Mouse (Mus musculus) spleen, postnatal 14 days (tissue): Measurements from ENCODE around the gene Ndrg3.
"Not testable (repeated sequence)": the region's sequence is repeated elsewhere in the genome, so short reads cannot be mapped to it uniquely, and the experiment has no call there.

Experiments
- DNase-seq, 2 experiments: peaks; one replicate each; pipeline ENCODE4 v3.0.0; 2021 to 2022; ENCODE audit warnings: low spot score in 2 of 2

Ndrg3 gene

DNA sequence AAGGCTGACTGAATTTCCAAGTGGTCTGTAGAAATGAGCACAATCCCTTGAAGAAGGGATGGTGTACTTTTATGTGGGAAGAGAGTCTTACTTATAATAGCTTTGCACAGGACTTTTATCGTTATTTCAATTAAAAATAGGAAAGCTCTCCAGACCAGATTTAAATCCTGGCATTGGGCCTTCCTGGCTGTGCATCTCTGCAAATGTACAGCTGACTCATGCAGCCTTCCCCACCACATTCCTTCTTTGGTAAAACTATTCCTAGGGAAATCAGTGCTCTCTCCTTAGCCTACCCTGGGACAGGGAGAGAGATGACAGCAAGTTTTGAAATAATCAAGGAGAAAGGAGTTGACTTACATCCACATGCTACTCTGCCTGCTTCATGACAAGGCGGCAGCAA lies 54.1 kb downstream of the Ndrg3 start:
- DNase-seq, result no peak

DNA sequence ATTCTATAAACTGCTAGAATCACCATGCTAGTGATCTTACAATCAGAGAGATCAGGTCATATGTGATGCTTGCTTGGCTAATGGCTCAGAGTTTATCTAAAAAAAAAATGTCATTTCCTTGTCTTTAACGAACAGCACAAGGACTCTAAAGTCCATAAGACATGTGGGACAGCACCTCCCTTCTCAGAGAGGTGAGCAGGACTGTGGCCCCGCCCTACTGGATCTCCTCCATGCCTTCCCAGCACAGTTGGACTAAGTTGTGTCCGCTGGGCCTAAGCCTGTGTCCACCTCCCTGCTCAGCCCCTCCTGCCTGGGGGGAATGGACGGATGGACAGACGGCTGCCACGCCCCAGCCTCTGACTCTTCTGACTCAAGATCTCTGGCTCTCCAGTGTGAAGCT lies 56.9 kb downstream of the Ndrg3 start:
- no peak for DNase-seq

DNA sequence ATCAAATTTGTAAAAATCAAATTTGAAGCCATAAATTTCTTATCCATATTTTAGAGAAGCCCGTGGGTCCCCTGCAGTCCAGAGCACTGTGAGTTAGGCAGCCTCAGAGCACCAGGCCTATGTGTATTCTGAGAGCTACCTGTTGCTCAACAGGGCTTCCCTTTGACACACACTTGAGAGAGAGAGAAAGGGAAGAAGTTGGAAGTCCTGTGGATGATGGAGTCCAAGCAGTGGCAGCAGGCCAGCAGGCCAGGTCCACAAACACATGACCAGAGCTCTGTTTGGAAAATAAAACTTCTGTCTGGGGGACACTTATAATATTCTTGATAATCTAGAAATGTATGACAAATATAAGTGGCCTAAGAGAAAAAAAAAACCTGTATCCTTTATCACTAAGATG lies 58.4 kb downstream of the Ndrg3 start:
- DNase-seq, result no peak

DNA sequence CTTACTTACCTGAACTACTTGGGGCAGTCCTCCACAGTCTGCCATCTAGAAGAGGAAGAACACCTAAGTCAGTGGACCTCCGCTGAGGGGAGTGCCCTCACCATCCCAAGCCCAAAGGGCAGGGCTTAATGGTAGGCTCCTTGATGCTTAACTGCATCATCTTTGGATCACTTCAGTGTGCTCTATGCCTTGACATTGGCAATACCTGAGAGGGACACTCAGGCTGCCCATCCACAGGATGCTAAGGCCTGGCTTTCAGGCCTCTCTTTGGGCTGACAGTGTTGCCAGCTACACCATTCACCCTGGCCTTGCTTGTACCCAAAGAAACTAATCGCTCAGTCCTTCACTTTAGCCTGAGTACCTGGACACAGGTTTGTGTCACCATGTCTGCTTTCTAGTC lies 60.4 kb downstream of the Ndrg3 start:
- no peak for DNase-seq

DNA sequence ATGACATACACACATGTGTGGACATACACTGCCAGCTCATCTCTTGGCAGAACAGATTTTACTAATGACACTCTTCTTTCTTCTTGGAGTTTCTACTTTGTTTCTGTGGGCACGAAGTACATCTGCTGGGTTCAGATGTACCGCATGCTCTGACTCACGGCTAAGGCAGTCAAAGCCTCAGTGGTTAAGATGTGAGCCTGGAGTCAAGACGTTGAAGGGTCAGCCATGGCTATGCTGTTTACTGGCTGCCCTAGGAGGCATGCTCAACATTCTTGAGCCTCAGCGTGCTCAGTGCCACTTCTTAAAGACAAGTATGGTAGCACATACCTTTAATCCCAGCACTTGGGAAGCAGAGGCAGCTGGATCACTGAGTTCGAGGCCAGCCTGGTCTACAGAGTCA lies 61.3 kb downstream of the Ndrg3 start:
- DNase-seq, result no peak

DNA sequence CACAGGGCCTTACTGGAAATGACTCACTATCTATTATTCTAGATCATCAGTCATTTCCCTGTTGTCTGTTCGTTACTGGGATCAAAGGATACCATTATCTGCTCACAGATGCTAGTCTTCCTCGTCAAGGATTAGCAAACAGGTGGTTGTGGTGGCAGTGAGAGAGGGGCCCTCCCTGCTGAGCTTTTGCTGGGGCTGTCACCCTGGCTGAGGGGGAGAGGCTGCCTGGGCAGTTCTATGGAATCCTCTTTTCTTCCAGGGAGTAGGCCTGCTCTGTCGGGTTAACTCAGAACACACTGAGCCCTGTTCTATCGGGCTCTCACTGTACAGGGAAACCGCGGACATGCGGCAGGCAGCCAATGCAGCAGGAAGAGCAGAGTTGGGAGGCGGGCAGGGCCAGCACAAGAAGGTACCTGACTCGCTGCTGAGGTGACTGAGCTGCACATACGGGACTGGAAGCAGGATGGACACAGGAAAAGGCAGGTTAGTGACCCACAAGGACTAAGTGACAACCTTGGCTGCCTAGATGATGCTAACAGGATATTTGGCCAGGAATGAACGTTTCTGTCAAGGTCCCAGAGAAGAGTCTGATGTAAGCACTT lies 62.2 kb downstream of the Ndrg3 start:
- DNase-seq, result no peak

DNA sequence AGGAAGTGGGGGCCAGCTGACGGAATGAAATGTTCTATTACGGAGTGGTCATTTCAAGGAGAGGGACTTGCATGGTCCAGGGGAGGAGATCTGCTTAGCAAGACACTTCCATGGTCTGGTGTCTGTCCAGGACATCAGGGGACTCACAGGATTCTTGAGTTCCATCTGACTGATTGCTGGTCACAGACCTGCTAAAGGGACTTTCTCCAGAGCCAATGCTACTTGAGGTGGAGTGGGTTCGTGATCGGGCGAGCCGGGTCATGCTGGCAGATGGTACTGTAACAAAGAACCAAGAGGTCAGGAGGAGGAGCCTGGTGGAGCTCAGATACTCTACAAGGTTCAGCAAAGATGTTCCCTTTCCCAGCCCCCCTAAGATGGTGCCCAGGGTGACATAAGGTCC lies 63.2 kb downstream of the Ndrg3 start:
- DNase-seq, result no peak

DNA sequence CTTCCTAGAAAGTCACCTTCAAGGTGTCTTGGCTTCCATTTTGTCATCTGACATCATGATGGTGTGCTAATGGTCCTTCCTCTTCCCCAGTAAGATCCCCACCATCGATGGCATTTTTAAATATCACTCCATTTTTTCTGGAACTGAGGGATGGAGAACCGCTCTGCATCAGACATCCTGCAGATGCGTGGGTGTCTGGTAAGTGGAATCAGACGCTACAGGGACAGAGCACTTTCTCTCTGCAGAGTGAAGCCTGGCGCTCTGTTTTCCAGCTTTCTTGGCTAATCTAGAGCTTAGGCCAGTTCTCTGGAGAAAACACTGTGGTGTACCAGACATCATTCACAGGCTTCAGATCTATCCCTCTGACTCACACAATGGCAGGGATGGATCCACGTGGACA lies 64.2 kb downstream of the Ndrg3 start:
- no peak for DNase-seq

DNA sequence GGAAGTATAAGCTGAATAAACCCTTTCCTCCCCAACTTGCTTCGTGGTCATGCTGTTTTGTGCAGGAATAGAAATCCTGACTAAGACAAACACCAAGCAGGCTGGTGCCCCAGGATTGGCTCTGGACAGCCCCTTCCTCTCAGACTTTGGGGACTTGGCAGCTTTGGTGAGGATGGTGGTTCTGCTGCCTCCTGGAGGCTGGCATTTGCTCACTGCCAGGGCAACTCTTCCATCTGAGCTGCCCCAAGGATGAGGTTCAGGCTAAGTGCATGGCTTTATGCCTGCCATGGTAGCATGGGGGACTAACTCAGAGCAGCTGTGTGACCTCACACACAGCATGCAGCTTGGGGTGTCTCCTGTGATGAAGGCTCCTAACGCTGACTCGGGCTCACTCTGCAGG lies 66.2 kb downstream of the Ndrg3 start:
- DNase-seq, result not testable (repeated sequence)

DNA sequence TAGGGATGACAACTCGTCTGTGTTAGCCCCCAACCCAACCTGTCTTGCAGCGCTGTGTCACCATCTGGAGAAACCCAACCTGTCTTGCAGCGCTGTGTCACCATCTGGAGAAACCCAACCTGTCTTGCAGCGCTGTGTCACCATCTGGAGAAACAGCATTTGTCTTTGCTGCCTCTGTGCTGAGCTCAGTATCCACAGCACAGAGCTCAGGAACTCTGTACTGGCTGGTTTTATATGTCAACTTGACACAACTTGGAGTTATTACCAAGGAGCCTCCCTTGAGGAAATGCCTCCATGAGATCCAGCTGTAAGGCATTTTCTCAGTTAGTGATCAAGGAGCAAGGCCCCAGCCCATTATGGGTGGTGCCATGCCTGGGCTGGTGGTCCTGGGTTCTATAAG lies 66.8 kb downstream of the Ndrg3 start:
- DNase-seq, result not testable (repeated sequence)

DNA sequence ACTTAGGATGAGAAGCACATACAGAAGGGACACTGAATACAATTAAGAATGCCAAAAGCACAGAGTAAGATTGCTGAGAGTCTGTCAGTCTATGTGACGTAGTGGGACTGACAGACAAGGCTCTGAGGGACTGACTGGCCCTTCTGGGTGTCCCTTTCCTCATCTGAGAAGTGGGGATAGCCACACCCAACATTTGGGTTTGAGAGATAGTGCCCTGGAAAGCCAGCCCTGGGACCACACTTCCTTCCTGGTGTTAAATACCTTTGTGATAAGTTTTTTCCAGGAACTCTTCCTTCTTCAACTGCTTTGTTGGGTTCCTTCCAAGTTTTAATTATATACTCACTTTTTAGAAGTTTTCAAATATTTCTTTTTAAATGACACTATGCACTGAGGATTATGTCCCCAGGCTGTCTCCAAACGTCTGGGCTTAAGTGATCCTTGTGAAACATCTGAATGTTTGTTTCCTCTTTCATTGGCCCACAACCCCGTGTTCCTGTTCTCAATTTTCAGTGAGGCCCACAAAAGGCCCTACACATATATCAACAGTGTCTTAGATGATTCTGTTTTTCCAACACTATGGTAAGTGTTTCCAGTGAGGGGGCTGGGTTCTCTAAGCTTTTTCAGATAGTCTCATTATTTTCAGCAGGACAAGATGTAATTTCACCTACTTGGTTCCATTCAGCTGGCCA lies 67.5 kb downstream of the Ndrg3 start:
- DNase-seq, result no peak

DNA sequence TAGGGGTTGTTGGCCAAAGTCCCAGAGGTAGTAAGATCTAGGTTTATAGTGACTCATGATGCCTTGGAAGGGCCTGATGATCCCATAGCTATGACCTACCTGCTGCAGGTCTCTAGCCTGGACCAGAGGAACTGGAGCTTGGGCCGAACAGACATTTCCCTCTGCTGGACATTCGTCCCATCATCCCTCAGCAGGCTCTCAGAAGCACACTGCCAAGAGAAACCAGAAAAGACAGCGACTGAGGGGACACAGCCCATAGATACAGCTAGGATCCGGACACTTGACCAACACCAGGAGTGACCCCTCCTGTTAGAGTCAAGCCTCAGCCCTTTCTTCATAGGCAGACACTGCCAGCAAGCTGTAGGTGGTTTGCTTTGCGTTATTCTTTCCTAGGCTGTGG lies 68.8 kb downstream of the Ndrg3 start:
- DNase-seq, result no peak

DNA sequence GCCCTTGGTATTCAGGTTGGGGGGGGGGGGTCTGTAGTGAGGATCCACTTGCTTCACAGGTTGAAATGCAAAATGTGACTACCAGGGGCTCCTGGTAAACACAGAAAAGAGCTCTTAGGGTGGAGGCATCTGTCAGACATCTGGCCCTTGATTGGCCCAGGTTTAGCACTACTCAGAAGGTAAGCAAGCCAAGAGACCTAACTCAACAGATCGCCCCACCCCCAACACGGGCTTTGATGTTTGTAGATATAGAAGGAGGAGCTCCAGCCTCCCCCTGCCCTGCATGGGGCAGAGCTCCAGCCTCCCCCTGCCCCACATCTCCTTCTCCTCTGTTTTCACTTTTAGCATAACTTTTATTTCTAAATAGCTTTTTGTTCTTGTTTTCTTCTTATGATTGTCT lies 72.1 kb downstream of the Ndrg3 start:
- no peak for DNase-seq

DNA sequence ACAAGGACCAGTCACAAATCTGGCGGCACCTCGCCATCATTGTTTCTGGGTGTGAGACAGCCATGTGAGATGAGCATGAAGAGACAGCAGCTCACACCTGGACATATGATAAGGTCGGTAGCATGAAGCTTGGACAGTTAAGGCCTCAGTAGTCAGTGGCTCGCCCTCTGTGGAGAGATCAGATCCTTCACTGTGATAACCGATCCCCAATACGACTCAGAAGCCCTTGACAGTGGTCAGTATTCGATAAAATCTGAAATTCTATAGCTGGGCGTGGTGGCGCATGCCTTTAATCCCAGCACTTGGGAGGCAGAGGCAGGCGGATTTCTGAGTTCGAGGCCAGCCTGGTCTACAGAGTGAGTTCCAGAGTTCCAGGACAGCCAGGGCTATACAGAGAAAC lies 72.7 kb downstream of the Ndrg3 start:
- DNase-seq, result not testable (repeated sequence)

DNA sequence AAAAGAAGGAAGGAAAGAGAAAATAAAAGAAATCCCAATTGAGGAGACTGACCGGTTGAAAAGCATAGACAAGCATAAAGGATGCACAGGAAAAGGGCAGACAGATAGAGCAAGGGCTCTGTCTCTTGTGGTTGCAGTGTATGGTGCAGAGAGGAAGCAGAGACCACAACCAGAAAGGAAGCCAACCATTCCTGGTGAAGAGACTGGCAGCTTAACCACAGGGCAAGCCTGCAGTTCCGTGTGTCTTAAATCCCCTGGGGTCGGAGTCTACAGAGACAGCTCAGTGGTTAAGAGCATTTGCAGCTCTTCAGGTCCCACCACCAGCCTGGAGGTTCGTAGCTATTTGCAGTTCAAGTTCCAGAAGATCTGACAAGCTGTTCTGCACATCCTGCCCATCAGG lies 73.3 kb downstream of the Ndrg3 start:
- DNase-seq, result no peak

DNA sequence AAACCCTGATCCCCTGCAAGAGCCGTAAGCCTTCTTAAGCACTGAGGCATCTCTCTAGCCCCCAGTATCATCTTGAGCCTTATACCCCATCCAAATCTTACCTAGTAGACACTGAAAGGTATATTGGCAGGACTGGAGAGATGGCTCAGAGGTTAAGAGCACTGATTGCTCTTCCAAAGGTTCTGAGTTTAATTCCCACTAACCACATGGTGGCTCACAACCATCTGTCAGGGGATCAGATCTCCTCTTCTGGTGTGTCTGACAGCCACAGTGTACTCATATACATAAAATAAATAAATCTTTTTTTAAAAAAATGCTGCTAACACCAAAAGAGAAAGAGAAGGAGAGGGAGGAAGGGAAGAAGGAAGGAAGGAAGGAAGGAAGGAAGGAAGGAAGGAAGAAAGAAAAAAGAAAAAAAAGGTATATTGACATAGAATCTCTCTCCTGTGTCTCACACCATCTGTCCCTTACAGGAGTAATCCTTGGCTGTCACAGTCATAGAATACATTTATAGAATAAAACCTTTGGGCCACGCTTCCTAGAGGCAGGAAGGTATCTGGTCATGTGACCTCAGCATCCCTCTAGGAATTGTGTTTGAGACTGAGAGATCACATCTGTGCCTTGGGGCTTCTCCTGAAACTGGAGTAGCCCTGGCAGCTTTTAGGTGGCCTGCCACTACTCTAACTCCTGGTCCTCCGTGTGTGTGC lies 75.3 kb downstream of the Ndrg3 start:
- DNase-seq, result no peak

DNA sequence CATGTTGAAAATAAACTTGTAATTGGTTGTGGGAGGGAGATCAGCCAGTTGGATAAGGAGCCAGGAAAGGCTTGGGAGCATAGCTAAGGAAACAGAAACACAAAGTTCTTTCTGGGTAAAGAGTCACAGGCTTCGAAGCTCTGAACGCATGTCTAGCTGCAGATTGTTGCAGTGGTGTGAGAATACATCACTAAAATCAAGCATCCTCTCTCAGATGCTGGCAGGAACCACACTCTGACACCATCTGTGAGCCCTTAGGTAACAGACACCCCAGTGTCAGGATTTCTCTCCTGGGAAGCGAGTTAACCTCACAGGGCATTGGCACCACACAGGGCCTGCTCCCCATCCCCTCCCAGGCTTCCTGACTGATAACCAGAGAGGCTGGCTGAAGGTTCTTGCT lies 76.3 kb downstream of the Ndrg3 start:
- no peak for DNase-seq

DNA sequence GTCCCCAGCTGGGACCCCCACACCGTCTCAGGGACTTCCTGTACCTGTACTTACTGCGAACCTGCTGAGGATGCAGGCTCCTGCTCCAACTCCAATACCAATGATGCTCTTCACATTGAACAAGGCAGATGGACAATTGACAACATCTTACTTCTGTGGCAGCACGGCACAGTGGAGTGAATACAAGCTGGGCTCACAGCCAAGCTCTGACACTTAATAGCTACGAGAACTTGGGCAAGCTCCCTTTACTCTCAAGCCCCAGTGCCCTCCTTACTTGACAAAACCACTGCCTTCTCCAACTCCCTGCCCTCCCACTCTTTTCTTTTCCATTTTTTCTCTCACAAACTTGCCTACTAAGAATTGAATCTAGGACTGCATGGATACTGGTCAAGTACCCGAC lies 78.7 kb downstream of the Ndrg3 start:
- no peak for DNase-seq

DNA sequence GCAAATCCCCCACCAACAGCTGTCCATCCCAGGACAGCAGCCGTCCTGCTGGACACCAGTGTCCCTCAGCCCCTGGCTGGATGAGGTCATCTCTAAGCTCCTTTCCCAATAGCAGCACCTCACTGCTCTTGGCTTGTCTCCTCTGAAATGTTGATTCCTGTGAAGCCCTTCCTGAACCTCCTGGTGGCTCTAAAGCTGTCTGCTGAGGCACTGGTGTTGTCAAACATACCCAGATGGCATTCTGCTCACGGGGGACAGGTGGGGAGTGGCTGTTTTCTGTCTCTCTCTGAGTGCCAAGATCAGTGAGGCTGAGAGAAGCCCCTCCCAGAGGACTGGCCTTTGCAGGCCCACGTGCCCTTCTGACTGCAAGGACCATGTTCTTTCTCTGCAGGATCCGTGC lies 85.9 kb downstream of the Ndrg3 start:
- DNase-seq, result not testable (repeated sequence)

DNA sequence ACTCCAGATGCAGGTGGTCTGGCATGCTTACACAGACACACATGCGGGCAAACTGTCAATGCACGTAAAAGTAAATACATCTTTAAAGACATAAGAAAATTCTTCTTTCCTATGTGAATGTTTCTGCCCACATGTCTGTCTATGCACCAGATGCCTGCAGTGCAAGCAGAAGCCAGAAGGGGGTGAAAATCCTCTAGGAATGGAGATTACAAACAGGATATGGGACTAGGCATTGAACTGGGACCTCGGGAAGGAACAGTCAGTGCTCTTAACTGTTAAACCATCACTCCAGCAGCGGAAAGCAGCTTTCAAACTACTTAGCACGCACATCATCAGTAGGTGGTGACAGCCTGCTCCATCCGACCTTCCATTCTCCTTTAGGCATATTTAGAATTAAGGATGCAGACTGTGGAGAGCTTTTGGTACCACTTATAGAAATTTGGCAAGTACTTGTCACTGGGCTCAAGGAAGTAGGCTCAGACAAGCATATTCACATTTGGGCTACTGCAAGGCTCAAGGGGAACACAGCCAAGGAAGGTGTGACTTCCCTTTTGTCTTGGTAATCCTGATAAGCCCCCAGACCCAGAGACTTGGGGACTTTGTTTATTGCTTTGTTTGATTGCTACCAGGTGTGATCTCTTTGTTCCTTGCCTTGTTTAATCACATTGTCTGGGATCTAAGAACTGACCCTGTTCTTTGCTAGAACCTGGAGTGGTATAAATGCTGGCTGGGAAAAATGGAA lies 86.7 kb downstream of the Ndrg3 start:
- DNase-seq, result no peak

DNA sequence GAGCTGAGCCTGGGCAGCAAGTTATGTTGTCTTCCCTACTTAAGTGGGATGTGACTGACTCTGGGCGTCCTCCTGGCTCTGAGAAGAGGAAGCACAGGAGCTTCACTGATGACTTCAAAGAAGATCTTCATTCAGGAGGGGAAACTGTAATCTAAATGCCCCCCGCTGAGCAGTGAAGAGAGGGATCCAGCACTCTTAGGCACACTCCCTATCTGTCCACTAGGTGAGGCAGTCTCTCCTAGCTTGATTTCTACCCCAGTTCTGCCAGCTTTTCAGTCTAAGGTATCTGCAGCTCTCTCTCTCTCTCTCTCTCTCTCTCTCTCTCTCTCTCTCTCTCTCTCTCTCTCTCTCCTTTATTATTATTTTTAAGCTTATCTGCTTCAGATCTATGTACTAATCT lies 88.5 kb downstream of the Ndrg3 start:
- DNase-seq, result no peak

DNA sequence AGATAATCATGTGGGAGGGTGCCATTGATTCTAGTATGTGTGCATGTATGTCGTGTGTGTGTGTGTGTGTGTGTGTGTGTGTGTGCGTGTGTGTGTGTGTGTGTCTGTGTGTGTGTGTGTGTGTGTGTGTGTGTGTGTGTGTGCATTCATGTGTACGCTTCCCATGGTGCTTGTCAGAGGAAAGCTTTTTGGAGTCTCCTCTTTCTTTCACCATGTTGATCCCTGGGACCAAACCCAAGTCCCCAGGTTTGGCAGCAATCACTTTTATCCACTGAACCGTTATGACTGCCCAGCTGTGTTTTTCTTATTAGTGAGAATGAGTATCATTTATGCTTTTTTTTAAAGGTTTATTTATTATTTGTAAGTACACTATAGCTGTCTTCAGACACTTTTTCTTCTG lies 89.4 kb downstream of the Ndrg3 start:
- not testable (repeated sequence) for DNase-seq

DNA sequence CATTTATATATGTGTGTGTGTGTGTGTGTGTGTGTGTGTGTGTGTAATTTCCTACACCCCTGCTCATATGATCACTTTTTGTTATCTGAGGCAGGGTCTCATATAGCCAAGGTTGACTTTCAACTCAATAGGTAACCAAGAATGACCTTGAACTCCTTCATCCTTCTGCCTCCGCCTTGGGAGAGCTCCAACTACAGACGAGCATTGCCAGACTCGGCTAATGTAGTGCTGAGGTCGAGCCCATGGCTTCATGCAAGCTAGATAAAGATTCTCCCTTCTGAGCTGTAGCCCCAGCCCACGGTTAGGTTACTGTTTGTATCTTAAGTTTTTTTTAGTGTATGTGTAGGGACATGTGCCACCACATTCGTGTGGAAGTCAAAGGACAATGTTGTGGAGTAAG lies 90.0 kb downstream of the Ndrg3 start:
- DNase-seq, result no peak
